Mouse (Mus musculus): ENCODE data around the gene Dennd6b. TPM values are rescaled to one million over a fixed set of nuclear protein-coding genes. Genes with fewer than 3 reads are reported as not detected.

Gene Dennd6b
- polyA plus RNA-seq, 1 experiment, result 2.2 TPM

- H3K27ac ChIP-seq (replicated peaks; ENCODE audit: low read depth, low read length), result peak overlapping the region; percentile 80
- peaks cover 14% of the 10 kb centered on the region for H3K4me1 ChIP-seq (ENCODE audit: control insufficient read depth, insufficient read depth, insufficient read length, low read length)
- H3K4me3 ChIP-seq (ENCODE audit: insufficient read depth, low read depth, low read length), result no peak overlapping the region
These were observed 19.2 kb downstream of the Dennd6b start for GRCm38 (mm10) chr15:89177121-89177520.

DNA sequence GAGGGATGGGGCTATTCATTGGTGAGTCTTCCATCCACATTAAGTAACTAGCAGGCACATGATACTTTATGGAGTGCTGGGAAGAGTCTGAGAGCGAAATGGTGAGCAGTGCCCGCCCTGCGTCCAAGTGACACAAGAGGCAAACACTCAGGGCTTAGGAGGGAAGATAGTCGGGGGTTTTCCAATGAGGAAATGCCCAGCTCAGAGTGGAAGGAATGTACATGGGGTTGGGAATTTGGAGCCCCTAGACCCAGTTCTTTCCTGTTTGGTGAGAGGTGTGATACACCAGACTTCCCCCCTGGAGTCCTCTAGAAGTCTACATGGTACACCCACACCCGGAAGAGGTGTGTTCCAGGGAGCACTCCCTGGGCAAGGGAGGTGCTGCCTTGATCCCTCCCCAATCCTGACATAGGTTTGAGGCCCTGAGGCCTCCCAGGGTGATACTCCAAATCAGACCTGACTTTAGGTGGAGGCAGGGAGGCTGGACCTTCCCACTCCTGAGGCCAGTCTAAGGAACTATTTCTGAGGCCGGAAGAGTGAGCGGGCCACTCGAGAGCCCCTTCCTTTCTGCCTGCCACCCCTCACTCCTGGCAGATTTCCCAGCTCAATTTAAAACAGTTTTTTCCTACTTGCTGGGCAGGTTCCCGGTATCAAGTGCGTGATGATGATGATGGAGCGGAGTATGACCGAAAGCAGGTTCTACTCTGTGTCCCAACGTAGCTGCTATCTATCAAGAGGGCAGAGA lies 20.7 kb downstream of the Dennd6b start:
- no peak overlapping the region for H3K27ac ChIP-seq (replicated peaks; ENCODE audit: low read depth, low read length)
- H3K4me3 ChIP-seq (ENCODE audit: insufficient read depth, low read depth, low read length), result no peak overlapping the region
- peaks cover 14% of the 10 kb centered on the region for H3K4me1 ChIP-seq (ENCODE audit: control insufficient read depth, insufficient read depth, insufficient read length, low read length)

- H3K4me1 ChIP-seq (ENCODE audit: control insufficient read depth, insufficient read depth, insufficient read length, low read length), result peaks cover 17% of the 10 kb centered on the region
- H3K27ac ChIP-seq (replicated peaks; ENCODE audit: low read depth, low read length), result no peak overlapping the region
These were observed 21.4 kb downstream of the Dennd6b start for GRCm38 (mm10) chr15:89174889-89175339.

GRCm38 (mm10) chr15:89173906-89174214 lies 22.4 kb downstream of the Dennd6b start:
- Histone ChIP-seq H3K4me1 (ENCODE audit: control insufficient read depth, insufficient read depth, insufficient read length, low read length) (peaks cover 19% of the 10 kb centered on the region), H3K4me3 (ENCODE audit: insufficient read depth, low read depth, low read length) (peak overlapping the region; percentile 68), H3K27ac (replicated peaks; ENCODE audit: low read depth, low read length) (no peak overlapping the region)

More at GRCm38 (mm10) chr15:89174889-89175339, 21.4 kb downstream of the Dennd6b start:
- no peak overlapping the region for H3K4me3 ChIP-seq (ENCODE audit: insufficient read depth, low read depth, low read length)

- peak overlapping the region; percentile 68 for H3K4me3 ChIP-seq (ENCODE audit: insufficient read depth, low read depth, low read length)
- H3K27ac ChIP-seq (replicated peaks; ENCODE audit: low read depth, low read length), result 0 out of 2 replicates have a peak overlapping the region, but pooled peaks have one; percentile 16
- peaks cover 17% of the 10 kb centered on the region for H3K4me1 ChIP-seq (ENCODE audit: control insufficient read depth, insufficient read depth, insufficient read length, low read length)
These were observed 23.0 kb downstream of the Dennd6b start for GRCm38 (mm10) chr15:89173024-89173905.

- 0 out of 2 replicates have a peak overlapping the region, but pooled peaks have one; percentile 16 for H3K27ac ChIP-seq (replicated peaks; ENCODE audit: low read depth, low read length)
- peaks cover 17% of the 10 kb centered on the region for H3K4me1 ChIP-seq (ENCODE audit: control insufficient read depth, insufficient read depth, insufficient read length, low read length)
These were observed 23.9 kb downstream of the Dennd6b start for GRCm38 (mm10) chr15:89172276-89172935.

GRCm38 (mm10) chr15:89171526-89172051 lies 24.7 kb downstream of the Dennd6b start:
- no peak overlapping the region for H3K4me3 ChIP-seq (ENCODE audit: insufficient read depth, low read depth, low read length)
- peaks cover 9% of the 10 kb centered on the region for H3K4me1 ChIP-seq (ENCODE audit: control insufficient read depth, insufficient read depth, insufficient read length, low read length)
- H3K27ac ChIP-seq (replicated peaks; ENCODE audit: low read depth, low read length), result no peak overlapping the region

More at GRCm38 (mm10) chr15:89172276-89172935, 23.9 kb downstream of the Dennd6b start:
- H3K4me3 ChIP-seq (ENCODE audit: insufficient read depth, low read depth, low read length), result peak overlapping the region; percentile 68

DNA sequence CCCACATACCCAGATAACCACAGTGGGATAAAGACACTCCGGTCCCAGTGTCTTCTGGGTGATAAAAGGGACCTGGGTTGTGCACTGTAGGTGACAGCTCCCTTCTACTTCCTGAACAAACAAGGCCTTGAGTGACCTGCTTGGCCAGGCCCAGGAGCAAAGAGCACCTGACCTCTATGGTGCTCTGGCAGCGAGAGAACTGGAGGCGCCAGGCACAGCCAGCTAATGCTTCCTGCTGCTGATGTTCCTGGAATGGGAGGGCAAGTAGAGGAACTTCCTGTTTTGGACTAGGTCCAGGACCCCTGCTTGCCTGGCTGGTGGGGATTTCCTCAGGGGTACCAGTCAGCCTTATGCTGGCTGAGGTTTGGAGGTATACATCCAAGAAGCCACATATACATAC lies 26.2 kb downstream of the Dennd6b start:
- Histone ChIP-seq H3K4me1 (ENCODE audit: control insufficient read depth, insufficient read depth, insufficient read length, low read length) (peaks cover 8% of the 10 kb centered on the region; the same call in 1 of the 2 replicates), H3K4me3 (ENCODE audit: insufficient read depth, low read depth, low read length) (no peak overlapping the region), H3K27ac (replicated peaks; ENCODE audit: low read depth, low read length) (no peak overlapping the region)

DNA sequence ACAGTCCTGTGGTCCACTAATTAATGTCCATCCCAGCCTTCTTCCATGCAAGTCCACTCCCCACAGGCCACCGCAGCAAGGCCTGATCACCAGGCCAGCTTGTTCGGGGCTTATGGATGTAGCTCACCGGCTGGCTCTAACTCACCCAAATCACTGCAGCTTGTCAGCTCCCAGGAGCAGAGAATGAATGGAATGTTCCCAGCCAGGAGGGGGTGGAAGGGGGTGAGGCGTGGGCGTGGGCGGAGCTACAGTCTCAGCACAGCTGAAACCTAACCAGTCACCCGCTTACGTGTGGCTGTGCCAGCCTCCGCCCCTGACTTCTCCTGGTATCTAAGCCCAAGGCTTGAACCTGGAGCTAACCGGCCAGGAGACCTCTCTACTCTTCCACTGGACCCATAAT lies 26.9 kb downstream of the Dennd6b start:
- no peak overlapping the region for H3K4me3 ChIP-seq (ENCODE audit: insufficient read depth, low read depth, low read length)
- H3K27ac ChIP-seq (replicated peaks; ENCODE audit: low read depth, low read length), result no peak overlapping the region
- H3K4me1 ChIP-seq (ENCODE audit: control insufficient read depth, insufficient read depth, insufficient read length, low read length), result peaks cover 8% of the 10 kb centered on the region; the same call in 1 of the 2 replicates

DNA sequence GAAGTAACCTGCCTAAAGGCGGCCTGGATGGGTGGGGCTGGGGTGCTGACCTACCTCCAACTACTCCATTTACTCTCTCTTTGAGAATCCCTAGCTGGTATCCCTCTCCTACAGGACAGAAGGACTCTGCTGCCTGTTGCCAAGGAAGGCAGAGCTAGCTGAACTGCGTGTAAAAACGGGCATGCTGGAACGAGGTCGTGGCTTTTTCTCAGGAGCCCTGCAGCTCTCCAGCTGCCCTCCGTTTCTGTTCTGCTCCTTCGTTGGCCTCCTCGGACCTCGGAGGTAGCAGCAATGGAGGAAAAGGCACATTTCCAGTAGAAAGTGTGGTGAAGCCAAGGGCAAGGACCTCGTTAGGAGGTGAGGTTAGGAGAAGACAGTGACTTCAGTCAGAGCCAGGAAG lies 27.4 kb downstream of the Dennd6b start:
- Histone ChIP-seq H3K4me3 (ENCODE audit: insufficient read depth, low read depth, low read length) (no peak overlapping the region), H3K27ac (replicated peaks; ENCODE audit: low read depth, low read length) (no peak overlapping the region), H3K4me1 (ENCODE audit: control insufficient read depth, insufficient read depth, insufficient read length, low read length) (peaks cover 8% of the 10 kb centered on the region; the same call in 1 of the 2 replicates)

GRCm38 (mm10) chr15:89165478-89165877 lies 30.8 kb downstream of the Dennd6b start:
- Histone ChIP-seq H3K4me3 (ENCODE audit: insufficient read depth, low read depth, low read length) (no peak overlapping the region), H3K27ac (replicated peaks; ENCODE audit: low read depth, low read length) (no peak overlapping the region), H3K4me1 (ENCODE audit: control insufficient read depth, insufficient read depth, insufficient read length, low read length) (peaks cover 8% of the 10 kb centered on the region; the same call in 1 of the 2 replicates)

- H3K4me1 ChIP-seq (ENCODE audit: control insufficient read depth, insufficient read depth, insufficient read length, low read length), result no peaks in the 10 kb centered on the region
- H3K4me3 ChIP-seq (ENCODE audit: insufficient read depth, low read depth, low read length), result no peak overlapping the region
- H3K27ac ChIP-seq (replicated peaks; ENCODE audit: low read depth, low read length), result no peak overlapping the region
These were observed 34.9 kb downstream of the Dennd6b start for GRCm38 (mm10) chr15:89161397-89161796.

DNA sequence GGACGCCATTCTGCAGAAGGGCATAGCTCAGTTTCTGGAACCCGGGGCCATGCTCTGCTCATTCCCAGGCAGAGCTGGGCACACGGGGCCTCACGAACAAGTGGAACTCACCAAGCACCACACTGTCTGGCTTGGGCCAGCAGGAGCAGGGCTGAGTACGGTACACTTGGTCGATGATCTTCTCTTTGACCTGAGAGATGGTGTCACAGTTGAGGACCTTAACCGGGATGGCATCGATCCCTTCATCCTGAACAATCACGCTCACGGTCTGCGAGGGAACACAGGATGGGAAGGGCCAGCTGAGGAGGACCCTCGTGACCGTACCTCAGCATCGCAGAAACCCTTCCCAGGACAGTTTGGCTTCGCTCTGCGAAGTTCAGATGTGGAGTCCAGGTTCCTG lies 37.8 kb downstream of the Dennd6b start:
- H3K4me1 ChIP-seq (ENCODE audit: control insufficient read depth, insufficient read depth, insufficient read length, low read length), result no peaks in the 10 kb centered on the region
- H3K4me3 ChIP-seq (ENCODE audit: insufficient read depth, low read depth, low read length), result no peak overlapping the region
- no peak overlapping the region for H3K27ac ChIP-seq (replicated peaks; ENCODE audit: low read depth, low read length)

- H3K27ac ChIP-seq (replicated peaks; ENCODE audit: low read depth, low read length), result no peak overlapping the region
- no peaks in the 10 kb centered on the region for H3K4me1 ChIP-seq (ENCODE audit: control insufficient read depth, insufficient read depth, insufficient read length, low read length)
- no peak overlapping the region for H3K4me3 ChIP-seq (ENCODE audit: insufficient read depth, low read depth, low read length)
These were observed 38.3 kb downstream of the Dennd6b start for GRCm38 (mm10) chr15:89157954-89158353.

GRCm38 (mm10) chr15:89152312-89152711 lies 44.0 kb downstream of the Dennd6b start:
- H3K4me3 ChIP-seq (ENCODE audit: insufficient read depth, low read depth, low read length), result no peak overlapping the region
- no peak overlapping the region for H3K27ac ChIP-seq (replicated peaks; ENCODE audit: low read depth, low read length)
- H3K4me1 ChIP-seq (ENCODE audit: control insufficient read depth, insufficient read depth, insufficient read length, low read length), result peaks cover 12% of the 10 kb centered on the region; the same call in 1 of the 2 replicates
